Mouse (Mus musculus) limb, embryonic 14.5 days (tissue): ENCODE measurements around the gene Xirp1. TPM values are rescaled to one million over a fixed set of nuclear protein-coding genes. Genes with fewer than 3 reads are reported as not detected.

ENCODE experiments used
- ATAC-seq: fragments of 200-750 bp; cut with Nextera tagmentation; 2 replicates; pipeline ENCODE4 v1.8.0; 2017; ENCODE audit warnings: low read depth, moderate number of reproducible peaks, moderate TSS enrichment; ENCODE audit not compliant: low FRiP score
- DNase-seq: peaks from one replicate; pipeline ENCODE4 v3.0.0-alpha.2; 2015; ENCODE audit warnings: low spot score
- H3K27ac ChIP-seq: fragments of 300-500 bp; sonication (generic); replicated peaks from 2 replicates; pipeline ENCODE4 v1.5.1; 2014; ENCODE audit warnings: low read depth, mild to moderate bottlenecking, low read length, moderate library complexity, mixed read lengths
- H3K27me3 ChIP-seq: fragments of 300-500 bp; sonication (generic); 2 replicates; pipeline ENCODE4 v1.6.1; 2014; ENCODE audit warnings: low read length, mixed read lengths; ENCODE audit not compliant: control insufficient read depth, insufficient read depth
- H3K36me3 ChIP-seq: fragments of 300-500 bp; sonication (generic); 2 replicates; pipeline ENCODE4 v1.6.1; 2014; ENCODE audit warnings: mild to moderate bottlenecking, low read length, moderate library complexity, mixed read lengths; ENCODE audit not compliant: control insufficient read depth, insufficient read depth
- H3K4me1 ChIP-seq: fragments of 300-500 bp; sonication (generic); 2 replicates; pipeline ENCODE4 v1.6.1; 2014; ENCODE audit warnings: antibody characterized with exemption, low read length, mixed read lengths; ENCODE audit not compliant: control insufficient read depth, insufficient read depth
- H3K4me2 ChIP-seq: fragments of 300-500 bp; sonication (generic); replicated peaks from 2 replicates; pipeline ENCODE4 v1.6.1; 2014; ENCODE audit warnings: low read depth, mild to moderate bottlenecking, low read length, moderate library complexity; ENCODE audit not compliant: severe bottlenecking
- H3K4me3 ChIP-seq: fragments of 300-500 bp; sonication (generic); replicated peaks from 2 replicates; pipeline ENCODE4 v1.5.1; 2014; ENCODE audit warnings: low read length
- H3K9ac ChIP-seq: fragments of 300-500 bp; sonication (generic); 2 replicates; pipeline ENCODE4 v1.6.1; 2014; ENCODE audit warnings: mild to moderate bottlenecking, low read depth, low read length, moderate library complexity; ENCODE audit not compliant: severe bottlenecking
- H3K9me3 ChIP-seq: fragments of 300-500 bp; sonication (generic); 2 replicates; pipeline ENCODE4 v1.6.1; 2016; ENCODE audit warnings: low read length; ENCODE audit not compliant: control insufficient read depth
- POLR2A ChIP-seq: fragments of 200-500 bp; IDR thresholded peaks from 2 replicates; pipeline ENCODE4 v1.8.0; 2012; ENCODE audit warnings: inconsistent platforms, mild to moderate bottlenecking, moderate library complexity, borderline replicate concordance; ENCODE audit not compliant: insufficient read depth, insufficient read length; ENCODE audit errors: extremely low read depth
- WGBS: fragments of 180-500 bp; shearing (Covaris S2); extraction: QIAGEN DNeasy Blood & Tissue Kit; methylation state at CpG from one replicate; pipeline ENCODE4 v1.1.7; 2014; 5-methylcytosine and 5-hydroxymethylcytosine counted together
- polyA plus RNA-seq, 2 experiments: library from polyadenylated mRNA; depleted of rRNA in 1 of 2; stranded (reverse) in 1 of 2; unstranded in 1 of 2; fragments of >200 nt; fragmentation: Nextera tagmentation in 1 of 2; extraction: Ambion mirVana in 1 of 2; gene quantifications; 2 replicates each; pipeline versions ENCODE4 v1.2.1 to v1.2.3; 2012 to 2014

Gene Xirp1
- polyA plus RNA-seq, 2 experiments: 1.4 to 2.2 TPM

DNA sequence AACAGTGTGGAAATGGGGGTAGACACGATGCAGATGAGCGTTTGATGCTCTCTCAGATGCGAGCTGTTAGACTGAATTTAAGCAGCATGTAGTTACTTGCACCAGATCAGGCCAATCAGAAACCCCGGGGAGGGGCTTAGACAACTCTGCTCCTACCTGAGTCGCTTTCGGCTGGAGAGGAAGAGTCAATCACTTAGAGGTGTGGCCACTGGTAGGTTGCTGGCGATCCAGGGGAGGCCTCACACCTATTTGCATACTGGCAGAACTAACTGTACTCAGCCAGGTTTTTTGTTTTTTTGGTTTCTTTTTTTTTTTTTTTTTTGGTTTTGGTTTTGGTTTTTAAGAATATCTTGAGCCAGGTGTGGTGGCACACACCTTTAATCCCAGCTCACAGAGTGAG lies 35.1 kb downstream of the Xirp1 start:
- Histone ChIP-seq H3K4me2 (no peak overlapping the region), H3K9me3 (no peaks in the 10 kb centered on the region), H3K27ac (no peak overlapping the region), H3K36me3 (no peaks in the 10 kb centered on the region), H3K4me1 (peaks cover 3% of the 10 kb centered on the region), H3K9ac (no peak overlapping the region), H3K27me3 (0 out of 2 replicates have a peak, but pooled peaks cover 2% of the 10 kb centered on the region), H3K4me3 (no peak overlapping the region)
- 29% methylated on average over 7 of the region's 7 CpGs for WGBS
- no peak for ATAC-seq
- TF ChIP-seq POLR2A: no peak
- DNase-seq: peak; percentile 49

DNA sequence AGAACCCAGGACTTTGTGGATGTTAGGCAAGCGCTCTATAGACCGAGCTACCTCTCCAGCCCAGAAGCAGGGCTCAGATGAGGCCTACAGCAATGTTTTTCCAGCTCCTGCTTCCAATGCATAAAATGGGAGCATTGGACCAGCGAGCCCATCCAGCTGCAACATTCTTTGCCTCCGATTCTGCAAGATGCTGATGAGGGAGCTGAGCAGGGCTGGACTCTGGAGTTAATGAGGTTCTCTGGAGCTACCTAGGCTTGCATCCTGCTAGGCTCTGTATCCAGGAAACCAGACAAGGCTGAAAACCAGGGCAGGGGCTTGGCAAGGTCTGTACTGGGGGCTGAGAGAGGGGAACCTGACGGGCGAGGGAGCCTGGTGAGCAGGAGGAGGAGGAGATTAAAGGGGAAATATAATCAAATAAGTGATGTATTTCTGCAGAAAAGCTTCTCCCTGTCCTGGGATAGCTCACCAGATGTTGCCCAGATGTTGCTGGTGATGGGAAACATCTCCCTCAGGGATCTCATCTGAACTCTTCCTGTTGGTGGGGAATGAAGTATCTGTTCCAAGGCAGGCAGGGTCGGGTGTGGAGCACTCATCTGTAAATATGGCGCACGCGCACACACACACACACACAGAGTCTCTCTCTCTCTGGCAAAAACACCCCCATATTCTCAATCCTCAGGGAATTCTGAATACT lies 37.4 kb downstream of the Xirp1 start:
- no peak overlapping the region for H3K9ac ChIP-seq
- H3K4me1 ChIP-seq: peaks cover 24% of the 10 kb centered on the region
- 57% methylated on average over 10 of the region's 10 CpGs for WGBS
- no peak overlapping the region for H3K4me2 ChIP-seq
- no peak overlapping the region for H3K4me3 ChIP-seq
- no peaks in the 10 kb centered on the region for H3K9me3 ChIP-seq
- DNase-seq: peak; percentile 70
- ATAC-seq: no peak
- no peaks in the 10 kb centered on the region for H3K36me3 ChIP-seq
- peak overlapping the region; percentile 35; the same call in 1 of the 2 replicates for H3K27ac ChIP-seq
- TF ChIP-seq POLR2A: no peak
- no peaks in the 10 kb centered on the region for H3K27me3 ChIP-seq

GRCm38 (mm10) chr9:119984536-119985011 lies 38.8 kb downstream of the Xirp1 start, which contains the start of gene Csrnp1:
Csrnp1 (minus strand) TSS chr9:119984658.
- Histone ChIP-seq H3K36me3 (no peaks in the 10 kb centered on the region), H3K4me2 (peak within 1 kb of the TSS; percentile 98), H3K4me3 (peak within 1 kb of the TSS; percentile 72), H3K9ac (peak within 1 kb of the TSS; percentile 72), H3K9me3 (no peaks in the 10 kb centered on the region), H3K4me1 (peaks cover 32% of the 10 kb centered on the region), H3K27me3 (no peaks in the 10 kb centered on the region), H3K27ac (peak within 1 kb of the TSS; percentile 73)
- TF ChIP-seq POLR2A: no peak
- 15% methylated on average over 14 of the region's 14 CpGs for WGBS
- ATAC-seq (no peak), DNase-seq (no peak)

GRCm38 (mm10) chr9:119983585-119984535 lies 39.5 kb downstream of the Xirp1 start:
- peak; percentile 57; the same call in 1 of the 2 replicates for TF ChIP-seq POLR2A
- 2% methylated on average over 47 of the region's 79 CpGs for WGBS
- Histone ChIP-seq H3K27me3 (no peaks in the 10 kb centered on the region), H3K4me3 (peak overlapping the region; percentile 72), H3K9ac (peak overlapping the region; percentile 72), H3K36me3 (no peaks in the 10 kb centered on the region), H3K27ac (peak overlapping the region; percentile 73), H3K4me1 (peaks cover 34% of the 10 kb centered on the region), H3K9me3 (no peaks in the 10 kb centered on the region), H3K4me2 (peak overlapping the region; percentile 98)
- DNase-seq: peak; percentile 84
- peak; percentile 88 for ATAC-seq

DNA sequence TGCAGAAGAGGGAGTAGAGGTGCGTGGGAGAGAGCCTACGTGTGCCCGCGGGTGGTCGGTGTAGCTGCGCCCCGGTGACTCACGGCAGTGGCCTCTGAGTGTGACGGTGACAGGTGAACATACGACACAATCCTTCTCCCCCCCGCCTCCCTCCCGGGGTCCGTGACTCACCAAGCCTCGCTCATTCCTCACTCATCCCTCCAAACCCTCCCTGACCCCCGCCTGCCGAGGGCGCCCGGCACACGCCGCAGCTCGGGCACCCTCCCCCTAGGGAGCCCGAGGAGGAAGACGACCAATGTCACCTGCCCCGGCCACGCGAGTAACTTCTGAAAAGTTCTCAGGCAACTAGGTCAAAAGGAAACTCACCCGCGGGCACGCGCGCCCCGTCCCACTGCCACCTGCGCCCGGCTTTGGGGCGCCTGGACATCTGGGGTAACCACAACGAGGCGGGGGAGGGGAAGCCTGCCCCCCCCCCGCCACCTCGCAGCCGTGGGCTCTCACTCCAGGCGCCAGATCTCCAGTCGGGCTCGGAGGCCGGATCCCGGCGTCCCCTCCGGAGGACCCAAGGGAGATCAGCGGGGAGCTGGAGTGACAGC lies 40.3 kb downstream of the Xirp1 start:
- Histone ChIP-seq H3K36me3 (no peaks in the 10 kb centered on the region), H3K9me3 (no peaks in the 10 kb centered on the region), H3K9ac (peak overlapping the region; percentile 72), H3K27me3 (no peaks in the 10 kb centered on the region), H3K4me1 (peaks cover 42% of the 10 kb centered on the region), H3K27ac (peak overlapping the region; percentile 73), H3K4me2 (peak overlapping the region; percentile 98), H3K4me3 (peak overlapping the region; percentile 72)
- WGBS: 1% methylated on average over 32 of the region's 48 CpGs
- no peak for TF ChIP-seq POLR2A
- no peak for DNase-seq
- ATAC-seq: no peak
